Mouse (Mus musculus): ENCODE data around the gene Rbm3. TPM values are rescaled to one million over a fixed set of nuclear protein-coding genes. Genes with fewer than 3 reads are reported as not detected.
"Not testable (repeated sequence)": the region's sequence is repeated elsewhere in the genome, so short reads cannot be mapped to it uniquely, and the experiment has no call there.

Gene Rbm3
- polyA plus RNA-seq, 1 experiment from 2014 or later = 463 TPM

DNA sequence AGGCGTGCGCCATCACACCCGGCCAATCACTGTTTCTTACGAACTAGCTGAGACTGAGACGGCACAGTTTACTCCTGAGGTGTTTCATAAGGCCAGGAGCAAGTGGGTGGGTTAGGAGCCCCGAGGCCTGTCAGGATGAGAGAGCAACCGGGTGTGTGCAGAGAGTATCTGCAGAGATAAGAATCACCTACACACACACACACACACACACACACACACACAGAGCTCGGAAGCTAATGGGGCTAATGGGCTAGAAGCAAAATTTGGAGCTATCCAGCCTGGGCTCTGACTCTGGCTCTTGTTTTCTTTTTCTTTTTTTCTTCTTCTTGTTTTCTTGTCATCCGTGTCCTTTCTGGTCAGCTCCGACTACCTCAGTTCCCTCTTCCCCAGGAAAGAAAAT lies 50.1 kb downstream of the Rbm3 start:
- no peak for ATAC-seq
- no peak overlapping the region for H3K4me3 ChIP-seq (ENCODE audit: low read depth, low read length)
- H3K9me3 ChIP-seq (ENCODE audit: low read length) = no peaks in the 10 kb centered on the region
- H3K4me1 ChIP-seq (ENCODE audit: insufficient read depth, low read depth, low read length) = no peaks in the 10 kb centered on the region
- H3K27me3 ChIP-seq (replicated peaks; ENCODE audit: insufficient read depth, low read length) = no peaks in the 10 kb centered on the region
- no peaks in the 10 kb centered on the region for H3K36me3 ChIP-seq (ENCODE audit: insufficient read depth, low read length)
- 70% methylated on average over 10 of the region's 10 CpGs for WGBS
- peak overlapping the region; percentile 17; the same call in 1 of the 2 replicates for H3K4me2 ChIP-seq (replicated peaks; ENCODE audit: low read depth, low read length)
- TF ChIP-seq EP300 (IDR thresholded peaks at IDR 0.05) (no peak), CTCF (IDR thresholded peaks at IDR 0.05) (no peak)
- no peak overlapping the region for H3K9ac ChIP-seq (replicated peaks; ENCODE audit: low read depth)
- H3K27ac ChIP-seq (ENCODE audit: low read length) = no peak overlapping the region
- DNase-seq (ENCODE audit: low spot score) = no peak

DNA sequence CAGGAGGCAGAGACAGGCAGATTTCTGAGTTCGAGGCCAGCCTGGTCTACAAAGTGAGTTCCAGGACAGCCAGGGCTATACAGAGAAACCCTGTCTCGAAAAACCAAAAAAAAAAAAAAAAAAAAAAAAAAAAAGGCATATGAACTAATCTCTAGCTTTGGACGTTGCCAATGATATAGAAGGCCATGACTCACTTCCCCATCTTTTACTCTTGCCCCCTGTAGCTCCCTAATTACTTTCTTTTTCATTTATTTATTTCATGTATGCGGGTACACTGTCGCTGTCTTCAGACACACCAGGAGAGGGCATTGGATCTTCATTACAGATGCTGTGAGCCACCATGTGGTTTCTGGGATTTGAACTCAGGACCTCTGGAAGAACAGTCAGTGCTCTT lies 54.7 kb downstream of the Rbm3 start:
- not testable (repeated sequence) for H3K9me3 ChIP-seq (ENCODE audit: low read length); H3K4me2 ChIP-seq (replicated peaks; ENCODE audit: low read depth, low read length); H3K4me3 ChIP-seq (ENCODE audit: low read depth, low read length); H3K36me3 ChIP-seq (ENCODE audit: insufficient read depth, low read length); H3K9ac ChIP-seq (replicated peaks; ENCODE audit: low read depth); H3K27me3 ChIP-seq (replicated peaks; ENCODE audit: insufficient read depth, low read length); ATAC-seq; DNase-seq (ENCODE audit: low spot score); H3K4me1 ChIP-seq (ENCODE audit: insufficient read depth, low read depth, low read length); H3K27ac ChIP-seq (ENCODE audit: low read length)
- 77% methylated on average over 3 of the region's 5 CpGs for WGBS

DNA sequence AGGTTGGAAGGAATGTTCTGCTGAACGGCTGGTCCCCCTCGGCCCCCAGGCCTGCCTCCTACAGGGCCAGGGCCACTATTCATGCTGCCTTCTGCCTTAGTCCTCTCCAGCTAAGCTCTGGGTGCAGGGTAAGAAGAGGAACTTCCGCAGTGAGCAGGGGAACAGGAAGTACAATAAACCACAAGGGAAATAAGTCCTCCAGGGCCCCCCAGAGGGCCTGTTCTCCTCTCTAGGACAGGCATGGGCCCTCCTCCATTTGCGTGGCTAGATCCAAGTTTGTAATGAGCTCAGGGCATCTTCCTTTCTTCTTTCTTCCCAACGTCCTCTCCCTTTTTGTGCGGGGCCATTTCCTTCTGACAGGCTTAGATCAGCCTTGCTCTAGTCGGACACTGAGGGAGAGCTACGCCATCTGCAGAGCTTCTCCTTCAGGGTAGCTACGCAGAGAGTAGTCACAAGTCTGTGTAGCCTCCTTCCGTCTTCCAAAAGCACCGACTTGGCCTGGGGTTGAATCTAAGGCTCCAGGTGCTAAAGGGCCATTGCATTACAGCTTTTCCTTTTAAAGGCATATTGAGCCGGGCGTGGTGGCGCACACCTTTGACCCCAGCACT lies 55.2 kb downstream of the Rbm3 start, which contains the start of gene Was:
Gene Was, minus strand, starts transcription at position 153 of the 608 bp plus-strand sequence.
- Histone ChIP-seq H3K9ac (replicated peaks; ENCODE audit: low read depth) (no peak within 1 kb of the TSS), H3K4me3 (ENCODE audit: low read depth, low read length) (no peak within 1 kb of the TSS), H3K27ac (ENCODE audit: low read length) (no peak within 1 kb of the TSS), H3K36me3 (ENCODE audit: insufficient read depth, low read length) (no peaks in the 10 kb centered on the region), H3K4me1 (ENCODE audit: insufficient read depth, low read depth, low read length) (no peaks in the 10 kb centered on the region), H3K27me3 (replicated peaks; ENCODE audit: insufficient read depth, low read length) (no peaks in the 10 kb centered on the region), H3K4me2 (replicated peaks; ENCODE audit: low read depth, low read length) (no peak within 1 kb of the TSS), H3K9me3 (ENCODE audit: low read length) (no peaks in the 10 kb centered on the region)
- TF ChIP-seq CTCF (IDR thresholded peaks at IDR 0.05) (no peak), EP300 (IDR thresholded peaks at IDR 0.05) (no peak)
- no peak for ATAC-seq
- peak; percentile 8 for DNase-seq (ENCODE audit: low spot score)
- 80% methylated on average over 14 of the region's 14 CpGs for WGBS

DNA sequence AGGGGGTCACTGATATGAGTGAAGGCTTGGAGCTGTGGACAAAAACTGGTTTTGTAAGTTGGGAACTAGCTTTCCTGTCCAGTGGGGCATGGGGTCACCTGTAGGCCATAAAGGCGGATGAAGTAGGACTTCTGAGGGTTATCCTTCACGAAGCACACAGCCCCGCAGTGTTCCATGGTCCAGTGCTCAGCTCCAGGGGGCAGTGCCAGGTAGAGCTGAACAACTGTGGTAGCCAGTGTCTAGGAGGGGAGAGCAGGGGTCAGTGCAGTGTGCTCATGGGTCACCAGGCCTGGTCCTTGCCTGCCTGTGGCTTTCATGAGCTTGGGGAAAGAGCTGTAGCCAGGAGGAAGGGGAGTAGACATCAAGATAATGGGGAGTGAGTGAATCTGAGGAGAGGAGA lies 55.9 kb downstream of the Rbm3 start:
- Histone ChIP-seq H3K9me3 (ENCODE audit: low read length) (no peaks in the 10 kb centered on the region), H3K9ac (replicated peaks; ENCODE audit: low read depth) (no peak overlapping the region), H3K4me3 (ENCODE audit: low read depth, low read length) (no peak overlapping the region), H3K27ac (ENCODE audit: low read length) (no peak overlapping the region), H3K36me3 (ENCODE audit: insufficient read depth, low read length) (no peaks in the 10 kb centered on the region), H3K4me2 (replicated peaks; ENCODE audit: low read depth, low read length) (no peak overlapping the region), H3K27me3 (replicated peaks; ENCODE audit: insufficient read depth, low read length) (no peaks in the 10 kb centered on the region), H3K4me1 (ENCODE audit: insufficient read depth, low read depth, low read length) (no peaks in the 10 kb centered on the region)
- DNase-seq (ENCODE audit: low spot score) (no peak), ATAC-seq (no peak)
- WGBS = 71% methylated on average over 3 of the region's 3 CpGs
- TF ChIP-seq EP300 (IDR thresholded peaks at IDR 0.05) = no peak
- TF ChIP-seq CTCF (IDR thresholded peaks at IDR 0.05) = no peak

Other genes with a start within 250 kb of the Rbm3 start
- 80.1 and 80.4 TPM in 2 replicates for gene Pqbp1, start 246.6 kb downstream of the Rbm3 start, polyA plus RNA-seq (2015; fragmentation: Nextera tagmentation; extraction: Ambion mirVana)
- gene Timm17b, start 246.5 kb downstream of the Rbm3 start, polyA plus RNA-seq (2015; fragmentation: Nextera tagmentation; extraction: Ambion mirVana) = 82.3 and 88.9 TPM in 2 replicates
- gene Gm10491, start 238.0 kb downstream of the Rbm3 start, polyA plus RNA-seq (2015; fragmentation: Nextera tagmentation; extraction: Ambion mirVana) = not detected in 2 replicates
- gene Gm10490, start 236.3 kb downstream of the Rbm3 start, polyA plus RNA-seq (2015; fragmentation: Nextera tagmentation; extraction: Ambion mirVana) = not detected in 2 replicates
- gene Pcsk1n, start 226.1 kb downstream of the Rbm3 start, polyA plus RNA-seq (2015; fragmentation: Nextera tagmentation; extraction: Ambion mirVana) = 0.15 and 0.17 TPM in 2 replicates
- not detected in 2 replicates for gene Eras, start 217.3 kb downstream of the Rbm3 start, polyA plus RNA-seq (2015; fragmentation: Nextera tagmentation; extraction: Ambion mirVana)
- 7.2 and 7.5 TPM in 2 replicates for gene Hdac6, start 198.0 kb downstream of the Rbm3 start, polyA plus RNA-seq (2015; fragmentation: Nextera tagmentation; extraction: Ambion mirVana)
- 1.8 and 2.0 TPM in 2 replicates for gene Gata1, start 167.8 kb downstream of the Rbm3 start, polyA plus RNA-seq (2015; fragmentation: Nextera tagmentation; extraction: Ambion mirVana)
- 0.68 TPM in 1 of 2 replicates, not detected in the other for gene Glod5, start 127.4 kb downstream of the Rbm3 start, polyA plus RNA-seq (2015; fragmentation: Nextera tagmentation; extraction: Ambion mirVana)
- 13.2 and 13.6 TPM in 2 replicates for gene Suv39h1, start 71.1 kb downstream of the Rbm3 start, polyA plus RNA-seq (2015; fragmentation: Nextera tagmentation; extraction: Ambion mirVana)
- 0.90 and 1.2 TPM in 2 replicates for gene Was, start 55.4 kb downstream of the Rbm3 start, polyA plus RNA-seq (2015; fragmentation: Nextera tagmentation; extraction: Ambion mirVana)
- 18.4 and 18.9 TPM in 2 replicates for gene Wdr13, start 13.0 kb downstream of the Rbm3 start, polyA plus RNA-seq (2015; fragmentation: Nextera tagmentation; extraction: Ambion mirVana)
- gene Tbc1d25, start 30.3 kb upstream of the Rbm3 start, polyA plus RNA-seq (2015; fragmentation: Nextera tagmentation; extraction: Ambion mirVana) = 7.8 and 9.1 TPM in 2 replicates
- 51.0 and 58.1 TPM in 2 replicates for gene Ebp, start 47.6 kb upstream of the Rbm3 start, polyA plus RNA-seq (2015; fragmentation: Nextera tagmentation; extraction: Ambion mirVana)
- gene Porcn, start 60.6 kb upstream of the Rbm3 start, polyA plus RNA-seq (2015; fragmentation: Nextera tagmentation; extraction: Ambion mirVana) = 20.3 and 22.3 TPM in 2 replicates
- gene Ftsj1, start 106.5 kb upstream of the Rbm3 start, polyA plus RNA-seq (2015; fragmentation: Nextera tagmentation; extraction: Ambion mirVana) = 24.2 and 26.5 TPM in 2 replicates
- gene Slc38a5, start 125.3 kb upstream of the Rbm3 start, polyA plus RNA-seq (2015; fragmentation: Nextera tagmentation; extraction: Ambion mirVana) = 88.1 and 90.0 TPM in 2 replicates
- gene Ssxb10, start 181.5 kb upstream of the Rbm3 start, polyA plus RNA-seq (2015; fragmentation: Nextera tagmentation; extraction: Ambion mirVana) = not detected in 2 replicates
- gene Ssxb9, start 221.1 kb upstream of the Rbm3 start, polyA plus RNA-seq (2015; fragmentation: Nextera tagmentation; extraction: Ambion mirVana) = not detected in 2 replicates

Data from lung, postnatal 0 days (tissue).